Mouse (Mus musculus): Measurements from ENCODE around the gene Gpam. TPM values are rescaled to one million over a fixed set of nuclear protein-coding genes. Genes with fewer than 3 reads are reported as not detected.
A peak's percentile ranks its signal among the peaks of the same experiment; 100 is the strongest.

Gpam gene
- polyA plus RNA-seq, 1 experiment from 2014 or later, result 20.2 TPM

DNA sequence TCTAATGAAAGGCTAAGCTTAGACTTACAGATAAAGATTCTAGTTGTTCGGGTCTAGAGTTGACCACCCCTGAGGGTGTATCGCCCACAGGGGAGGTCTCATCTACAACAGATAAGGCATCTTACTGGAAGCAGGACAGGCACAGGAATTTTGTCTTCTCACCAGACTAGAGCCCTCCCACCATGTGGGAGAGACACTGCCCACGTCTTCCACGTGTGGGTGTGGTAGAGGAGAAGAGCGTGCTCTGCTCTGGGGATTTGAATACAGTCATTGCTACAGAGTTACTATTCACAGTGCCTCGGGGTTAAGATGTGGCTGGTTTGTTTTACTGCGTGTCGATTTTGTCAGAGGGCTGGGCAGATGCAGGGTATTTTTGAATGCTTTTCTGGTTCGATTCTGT is 20.5 kb upstream of the Gpam start:
- Histone ChIP-seq H3K27me3 (ENCODE audit: control insufficient read depth, insufficient read depth, low read length) (no peaks in the 10 kb centered on the region), H3K27ac (ENCODE audit: low read depth, low read length) (no peak overlapping the region), H3K4me1 (replicated peaks; ENCODE audit: control insufficient read depth, insufficient read depth, low read length) (peaks cover 19% of the 10 kb centered on the region), H3K9ac (ENCODE audit: low read length) (no peak overlapping the region), H3K9me3 (ENCODE audit: control insufficient read depth, low read length) (no peaks in the 10 kb centered on the region), H3K4me3 (ENCODE audit: low read depth, low read length) (no peak overlapping the region), H3K4me2 (ENCODE audit: low read depth, low read length, severe bottlenecking) (no peak overlapping the region), H3K36me3 (ENCODE audit: control insufficient read depth, insufficient read depth, low read length) (no peaks in the 10 kb centered on the region)
- no peak for DNase-seq (ENCODE audit: low spot score)
- ATAC-seq (replicated peaks; ENCODE audit: low FRiP score), result no peak
- 84% methylated on average over 9 of the region's 9 CpGs for WGBS

DNA sequence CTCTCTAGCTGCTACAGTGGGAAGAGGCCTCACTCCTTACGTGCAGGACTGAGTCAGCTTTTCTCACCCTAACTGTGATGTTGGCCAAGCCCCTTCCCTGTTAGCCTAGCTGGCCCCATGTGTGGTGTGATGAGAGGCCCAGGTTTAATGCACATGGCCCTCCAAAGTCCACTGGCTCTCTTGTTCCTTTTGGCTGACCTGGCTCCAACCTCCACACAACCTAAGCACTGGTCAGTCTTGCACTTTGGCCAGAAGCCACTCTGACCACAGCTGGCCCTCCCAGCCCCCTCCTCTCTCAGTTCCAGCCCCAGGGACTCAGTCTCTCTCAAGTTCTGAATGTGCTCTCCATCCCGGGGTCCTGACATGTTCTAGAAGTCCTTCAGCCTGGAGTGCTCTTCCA is 18.1 kb upstream of the Gpam start:
- 63% methylated on average over 2 of the region's 2 CpGs for WGBS

DNA sequence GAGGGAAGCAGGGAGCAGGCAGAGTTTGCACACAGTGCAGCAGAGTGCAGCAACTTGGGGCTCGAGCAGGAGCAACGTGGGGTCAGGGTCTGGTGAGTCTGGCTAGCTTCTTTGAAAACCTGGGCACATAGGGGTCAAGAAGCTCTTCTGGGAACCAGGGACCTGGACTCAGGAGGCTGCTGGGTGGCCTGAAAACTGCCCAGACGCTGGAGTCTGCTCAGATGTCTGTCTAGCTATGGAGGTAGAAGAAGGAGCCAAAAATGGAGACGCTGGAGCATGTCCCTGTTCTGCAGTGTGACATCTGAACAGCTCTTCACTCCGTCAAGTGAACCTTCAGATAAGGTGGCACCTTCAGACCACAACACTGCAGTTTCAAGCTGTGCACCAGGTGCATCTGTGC is 17.7 kb upstream of the Gpam start:
- Histone ChIP-seq H3K4me1 (replicated peaks; ENCODE audit: control insufficient read depth, insufficient read depth, low read length) (peaks cover 19% of the 10 kb centered on the region), H3K9ac (ENCODE audit: low read length) (peak overlapping the region; percentile 50), H3K27me3 (ENCODE audit: control insufficient read depth, insufficient read depth, low read length) (no peaks in the 10 kb centered on the region), H3K4me3 (ENCODE audit: low read depth, low read length) (no peak overlapping the region), H3K9me3 (ENCODE audit: control insufficient read depth, low read length) (no peaks in the 10 kb centered on the region), H3K27ac (ENCODE audit: low read depth, low read length) (peak overlapping the region; percentile 93), H3K4me2 (ENCODE audit: low read depth, low read length, severe bottlenecking) (no peak overlapping the region), H3K36me3 (ENCODE audit: control insufficient read depth, insufficient read depth, low read length) (no peaks in the 10 kb centered on the region)
- WGBS, result 42% methylated on average over 5 of the region's 5 CpGs
- ATAC-seq (replicated peaks; ENCODE audit: low FRiP score) (0 out of 2 replicates have a peak, but pooled peaks have one; percentile 5), DNase-seq (ENCODE audit: low spot score) (no peak)

More for the DNA sequence above, 18.1 kb upstream of the Gpam start:
- no peaks in the 10 kb centered on the region for H3K27me3 ChIP-seq (ENCODE audit: control insufficient read depth, insufficient read depth, low read length)
- ATAC-seq (replicated peaks; ENCODE audit: low FRiP score) (no peak), DNase-seq (ENCODE audit: low spot score) (no peak)
- no peaks in the 10 kb centered on the region for H3K9me3 ChIP-seq (ENCODE audit: control insufficient read depth, low read length)
- H3K4me1 ChIP-seq (replicated peaks; ENCODE audit: control insufficient read depth, insufficient read depth, low read length), result peaks cover 19% of the 10 kb centered on the region
- no peak overlapping the region for H3K4me3 ChIP-seq (ENCODE audit: low read depth, low read length)
- no peak overlapping the region for H3K4me2 ChIP-seq (ENCODE audit: low read depth, low read length, severe bottlenecking)
- no peak overlapping the region for H3K9ac ChIP-seq (ENCODE audit: low read length)
- H3K36me3 ChIP-seq (ENCODE audit: control insufficient read depth, insufficient read depth, low read length), result no peaks in the 10 kb centered on the region
- H3K27ac ChIP-seq (ENCODE audit: low read depth, low read length), result peak overlapping the region; percentile 93

GRCm38 (mm10) chr19:55143391-55144300 is 16.6 kb upstream of the Gpam start:
- ATAC-seq (replicated peaks; ENCODE audit: low FRiP score), result peak; percentile 88
- Histone ChIP-seq H3K4me1 (replicated peaks; ENCODE audit: control insufficient read depth, insufficient read depth, low read length) (peaks cover 19% of the 10 kb centered on the region), H3K27ac (ENCODE audit: low read depth, low read length) (peak overlapping the region; percentile 93), H3K4me3 (ENCODE audit: low read depth, low read length) (no peak overlapping the region), H3K36me3 (ENCODE audit: control insufficient read depth, insufficient read depth, low read length) (no peaks in the 10 kb centered on the region), H3K4me2 (ENCODE audit: low read depth, low read length, severe bottlenecking) (peak overlapping the region; percentile 18; the same call in 1 of the 2 replicates), H3K9ac (ENCODE audit: low read length) (no peak overlapping the region; the same call in 1 of the 2 replicates), H3K9me3 (ENCODE audit: control insufficient read depth, low read length) (no peaks in the 10 kb centered on the region), H3K27me3 (ENCODE audit: control insufficient read depth, insufficient read depth, low read length) (no peaks in the 10 kb centered on the region)
- WGBS, result 7% methylated on average over 11 of the region's 11 CpGs
- peak; percentile 73 for DNase-seq (ENCODE audit: low spot score)

- Histone ChIP-seq H3K9ac (ENCODE audit: low read length) (no peak overlapping the region), H3K9me3 (ENCODE audit: control insufficient read depth, low read length) (no peaks in the 10 kb centered on the region), H3K4me2 (ENCODE audit: low read depth, low read length, severe bottlenecking) (no peak overlapping the region), H3K4me3 (ENCODE audit: low read depth, low read length) (no peak overlapping the region), H3K36me3 (ENCODE audit: control insufficient read depth, insufficient read depth, low read length) (no peaks in the 10 kb centered on the region), H3K27me3 (ENCODE audit: control insufficient read depth, insufficient read depth, low read length) (no peaks in the 10 kb centered on the region), H3K4me1 (replicated peaks; ENCODE audit: control insufficient read depth, insufficient read depth, low read length) (peaks cover 8% of the 10 kb centered on the region), H3K27ac (ENCODE audit: low read depth, low read length) (no peak overlapping the region)
- DNase-seq (ENCODE audit: low spot score) (no peak), ATAC-seq (replicated peaks; ENCODE audit: low FRiP score) (no peak)
- WGBS, result 83% methylated on average over 7 of the region's 7 CpGs
These were observed 12.3 kb upstream of the Gpam start for GRCm38 (mm10) chr19:55139301-55139700.

DNA sequence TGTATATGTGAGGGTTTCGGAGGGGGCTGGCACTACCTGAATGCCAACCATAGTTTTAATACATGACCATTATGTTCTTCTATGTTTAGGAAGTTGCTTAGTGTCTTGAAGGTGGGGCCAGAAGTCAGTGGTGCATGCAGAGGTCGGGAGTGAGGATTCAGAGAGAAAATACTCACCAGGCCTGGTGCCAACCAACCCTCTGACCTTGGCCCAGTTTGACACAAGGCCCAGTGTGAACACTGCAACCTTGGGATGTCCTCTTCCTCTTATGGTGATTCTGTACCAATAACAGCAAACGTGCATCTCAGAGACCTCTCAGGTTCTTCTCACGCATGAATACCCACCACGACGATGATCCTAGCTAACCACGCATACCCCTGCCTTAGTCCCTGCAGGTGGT is 11.5 kb upstream of the Gpam start:
- no peak overlapping the region for H3K4me3 ChIP-seq (ENCODE audit: low read depth, low read length)
- H3K9me3 ChIP-seq (ENCODE audit: control insufficient read depth, low read length), result no peaks in the 10 kb centered on the region
- no peak for DNase-seq (ENCODE audit: low spot score)
- H3K4me2 ChIP-seq (ENCODE audit: low read depth, low read length, severe bottlenecking), result no peak overlapping the region
- no peaks in the 10 kb centered on the region for H3K36me3 ChIP-seq (ENCODE audit: control insufficient read depth, insufficient read depth, low read length)
- H3K9ac ChIP-seq (ENCODE audit: low read length), result no peak overlapping the region
- peaks cover 5% of the 10 kb centered on the region; the same call in 1 of the 2 replicates for H3K4me1 ChIP-seq (replicated peaks; ENCODE audit: control insufficient read depth, insufficient read depth, low read length)
- no peak for ATAC-seq (replicated peaks; ENCODE audit: low FRiP score)
- H3K27ac ChIP-seq (ENCODE audit: low read depth, low read length), result no peak overlapping the region
- WGBS, result 77% methylated on average over 7 of the region's 7 CpGs
- no peaks in the 10 kb centered on the region for H3K27me3 ChIP-seq (ENCODE audit: control insufficient read depth, insufficient read depth, low read length)

DNA sequence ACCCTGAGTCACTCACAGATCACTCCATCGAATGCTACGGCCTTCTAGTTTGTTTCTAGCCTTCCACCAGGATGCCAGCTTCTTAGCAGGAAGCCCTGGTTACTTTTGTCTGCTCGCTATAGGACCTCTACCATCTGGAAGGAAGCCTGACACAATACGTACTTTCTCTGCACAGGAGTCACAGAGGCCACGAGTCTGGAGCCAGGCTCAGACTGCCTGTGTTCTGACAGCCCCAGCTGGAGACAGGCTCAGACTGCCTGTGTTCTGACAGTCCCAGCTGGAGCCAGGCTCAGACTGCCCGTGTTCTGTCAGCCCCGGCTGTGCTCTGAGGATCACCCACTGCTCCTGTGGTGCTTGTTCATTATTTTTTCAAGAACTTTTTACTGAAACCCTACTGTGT is 10.8 kb upstream of the Gpam start:
- Histone ChIP-seq H3K9ac (ENCODE audit: low read length) (no peak overlapping the region), H3K4me3 (ENCODE audit: low read depth, low read length) (no peak overlapping the region), H3K4me2 (ENCODE audit: low read depth, low read length, severe bottlenecking) (no peak overlapping the region), H3K27me3 (ENCODE audit: control insufficient read depth, insufficient read depth, low read length) (no peaks in the 10 kb centered on the region), H3K9me3 (ENCODE audit: control insufficient read depth, low read length) (no peaks in the 10 kb centered on the region), H3K4me1 (replicated peaks; ENCODE audit: control insufficient read depth, insufficient read depth, low read length) (peaks cover under 1% of the 10 kb centered on the region; the same call in 1 of the 2 replicates), H3K36me3 (ENCODE audit: control insufficient read depth, insufficient read depth, low read length) (no peaks in the 10 kb centered on the region), H3K27ac (ENCODE audit: low read depth, low read length) (no peak overlapping the region)
- 19% methylated on average over 7 of the region's 7 CpGs for WGBS
- DNase-seq (ENCODE audit: low spot score), result no peak
- ATAC-seq (replicated peaks; ENCODE audit: low FRiP score), result no peak

DNA sequence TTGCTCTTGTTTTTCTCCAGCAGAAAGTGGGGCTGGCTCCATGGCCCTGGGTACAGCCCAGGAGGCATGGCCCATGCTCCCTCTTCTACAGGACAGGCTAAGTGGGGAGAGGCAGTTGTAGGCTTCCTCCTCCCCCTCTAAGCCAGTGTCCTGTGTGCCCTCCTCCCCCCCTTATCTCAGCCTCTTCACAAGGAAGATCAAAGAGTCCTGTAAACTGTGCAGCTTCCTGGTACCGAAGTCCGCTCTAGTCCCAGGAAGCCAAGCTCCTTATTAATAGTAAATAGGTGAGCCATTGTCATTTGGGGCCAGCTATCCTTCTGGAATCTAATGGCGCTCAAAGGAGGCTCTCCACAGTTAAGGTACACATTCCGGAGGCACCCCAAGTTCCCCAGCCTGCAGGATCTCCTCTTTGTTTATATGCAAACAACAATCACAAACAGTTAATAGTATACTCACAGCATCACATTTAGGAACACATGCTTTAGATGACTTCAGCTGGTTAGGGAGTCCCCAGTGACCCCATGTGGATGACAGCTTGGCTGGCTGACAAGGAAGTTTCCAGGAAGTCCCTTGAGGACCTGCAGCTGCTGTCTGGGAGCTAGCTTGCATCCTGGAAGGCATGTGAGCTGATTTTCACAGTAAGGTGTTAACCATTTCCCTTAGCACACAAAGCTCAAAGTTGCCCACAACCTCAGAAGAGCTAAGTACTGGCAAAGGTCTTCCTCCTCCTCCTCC is 9.8 kb upstream of the Gpam start:
- no peaks in the 10 kb centered on the region for H3K27me3 ChIP-seq (ENCODE audit: control insufficient read depth, insufficient read depth, low read length)
- no peak overlapping the region for H3K4me3 ChIP-seq (ENCODE audit: low read depth, low read length)
- no peak for ATAC-seq (replicated peaks; ENCODE audit: low FRiP score)
- WGBS, result 87% methylated on average over 4 of the region's 4 CpGs
- H3K4me1 ChIP-seq (replicated peaks; ENCODE audit: control insufficient read depth, insufficient read depth, low read length), result no peaks in the 10 kb centered on the region; the same call in 1 of the 2 replicates
- H3K36me3 ChIP-seq (ENCODE audit: control insufficient read depth, insufficient read depth, low read length), result no peaks in the 10 kb centered on the region
- no peaks in the 10 kb centered on the region for H3K9me3 ChIP-seq (ENCODE audit: control insufficient read depth, low read length)
- no peak overlapping the region for H3K27ac ChIP-seq (ENCODE audit: low read depth, low read length)
- H3K4me2 ChIP-seq (ENCODE audit: low read depth, low read length, severe bottlenecking), result no peak overlapping the region
- DNase-seq (ENCODE audit: low spot score), result no peak
- no peak overlapping the region for H3K9ac ChIP-seq (ENCODE audit: low read length)
